Mouse (Mus musculus) kidney, embryonic 14.5 days (tissue): ENCODE results near the gene Nhsl1. TPM values are rescaled to one million over a fixed set of nuclear protein-coding genes. Genes with fewer than 3 reads are reported as not detected.

Experiments
- ATAC-seq: fragments of 200-750 bp; cut with Nextera tagmentation; 2 replicates; pipeline ENCODE4 v1.8.0; 2017; ENCODE audit warnings: moderate number of reproducible peaks, mild to moderate bottlenecking, moderate TSS enrichment, moderate library complexity; ENCODE audit not compliant: low FRiP score, low TSS enrichment
- H3K27ac ChIP-seq: fragments of 300-500 bp; sonication (generic); 2 replicates; pipeline ENCODE4 v1.5.1; 2014; ENCODE audit warnings: low read depth, mild to moderate bottlenecking, low read length, moderate library complexity, mixed read lengths
- H3K27me3 ChIP-seq: fragments of 300-500 bp; sonication (generic); 2 replicates; pipeline ENCODE4 v1.6.1; 2014; ENCODE audit warnings: mild to moderate bottlenecking, low read length; ENCODE audit not compliant: control insufficient read depth, insufficient read depth
- H3K36me3 ChIP-seq: fragments of 300-500 bp; sonication (generic); 2 replicates; pipeline ENCODE4 v1.6.1; 2014; ENCODE audit warnings: low read length, mixed read lengths; ENCODE audit not compliant: control insufficient read depth, insufficient read depth
- H3K4me1 ChIP-seq: fragments of 300-500 bp; sonication (generic); 2 replicates; pipeline ENCODE4 v1.6.1; 2014; ENCODE audit warnings: low read length, mixed read lengths; ENCODE audit not compliant: control insufficient read depth, insufficient read depth
- H3K4me2 ChIP-seq: fragments of 300-500 bp; sonication (generic); replicated peaks from 2 replicates; pipeline ENCODE4 v1.6.1; 2014; ENCODE audit warnings: low read depth, mild to moderate bottlenecking, low read length
- H3K4me3 ChIP-seq: fragments of 300-500 bp; sonication (generic); 2 replicates; pipeline ENCODE4 v1.5.1; 2014; ENCODE audit warnings: mild to moderate bottlenecking, low read length
- H3K9ac ChIP-seq: fragments of 300-500 bp; sonication (generic); 2 replicates; pipeline ENCODE4 v1.6.1; 2014; ENCODE audit warnings: low read depth, mild to moderate bottlenecking, low read length, moderate library complexity
- H3K9me3 ChIP-seq: fragments of 300-500 bp; sonication (generic); 2 replicates; pipeline ENCODE4 v1.6.1; 2016; ENCODE audit warnings: low read length; ENCODE audit not compliant: control insufficient read depth
- WGBS: fragments of 180-500 bp; shearing (Covaris S2); extraction: QIAGEN DNeasy Blood & Tissue Kit; methylation state at CpG from one replicate; pipeline ENCODE4 v1.1.7; 2014; 5-methylcytosine and 5-hydroxymethylcytosine counted together
- polyA plus RNA-seq: library from polyadenylated mRNA; unstranded; fragments of >200 nt; fragmentation: Nextera tagmentation; extraction: Ambion mirVana; gene quantifications from 2 replicates; pipeline ENCODE4 v1.2.1, GENCODE M21; 2014

Nhsl1 gene
- polyA plus RNA-seq, 1 experiment from 2014 or later, result 11.9 TPM

DNA sequence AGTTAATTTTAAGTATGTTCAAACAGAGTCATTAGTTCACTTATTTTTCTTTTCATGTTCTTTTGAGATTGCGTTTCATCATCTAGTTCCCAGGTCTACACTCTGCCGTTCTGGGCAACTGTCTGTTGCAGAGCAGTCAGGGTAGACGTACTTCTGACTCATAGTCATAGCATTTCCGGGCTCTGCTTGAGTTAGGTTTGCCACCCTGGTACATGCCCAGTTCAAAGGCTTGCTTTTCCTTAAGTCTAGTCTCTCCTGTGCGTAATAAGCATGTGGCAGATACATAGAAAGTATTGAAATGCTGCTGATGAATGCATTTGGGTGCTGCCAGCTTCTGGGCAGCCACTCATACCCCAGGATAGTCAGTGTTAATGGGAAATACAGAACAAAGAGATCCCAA is 152.9 kb downstream of the Nhsl1 start:
- Histone ChIP-seq H3K27ac (no peak overlapping the region), H3K9ac (no peak overlapping the region), H3K4me1 (peaks cover 20% of the 10 kb centered on the region), H3K4me3 (no peak overlapping the region), H3K4me2 (no peak overlapping the region; the same call in 1 of the 2 replicates), H3K36me3 (no peaks in the 10 kb centered on the region), H3K27me3 (no peaks in the 10 kb centered on the region), H3K9me3 (no peaks in the 10 kb centered on the region)
- 67% methylated on average over 5 of the region's 5 CpGs for WGBS
- ATAC-seq, result no peak

GRCm38 (mm10) chr10:18475126-18475525 is 156.3 kb downstream of the Nhsl1 start:
- Histone ChIP-seq H3K27me3 (no peaks in the 10 kb centered on the region), H3K4me2 (no peak overlapping the region), H3K36me3 (no peaks in the 10 kb centered on the region), H3K9me3 (no peaks in the 10 kb centered on the region), H3K27ac (no peak overlapping the region), H3K9ac (no peak overlapping the region), H3K4me1 (peaks cover 8% of the 10 kb centered on the region; the same call in 1 of the 2 replicates), H3K4me3 (no peak overlapping the region)
- WGBS, result 71% methylated on average over 6 of the region's 6 CpGs
- ATAC-seq, result no peak

DNA sequence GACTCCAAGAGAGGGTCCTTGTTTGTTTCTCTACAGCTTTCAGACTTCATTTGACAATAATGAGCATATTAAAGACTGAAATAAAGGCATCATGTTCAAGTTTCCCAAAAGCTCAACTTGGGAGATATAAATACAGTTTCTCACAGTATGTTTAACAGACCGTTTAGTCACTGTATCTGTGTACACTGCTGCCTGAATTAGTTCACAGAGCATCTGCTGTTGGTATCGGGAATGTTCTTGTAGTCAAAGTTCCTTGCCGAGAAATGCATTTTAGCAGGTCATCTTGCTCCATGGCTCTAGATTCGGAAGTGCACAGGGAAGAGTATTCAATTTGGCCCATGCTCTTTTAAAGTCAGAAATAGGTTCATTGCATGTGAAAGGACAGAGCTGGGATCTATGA is 159.5 kb downstream of the Nhsl1 start:
- H3K9ac ChIP-seq, result no peak overlapping the region
- no peak overlapping the region for H3K27ac ChIP-seq
- no peaks in the 10 kb centered on the region for H3K9me3 ChIP-seq
- no peaks in the 10 kb centered on the region for H3K27me3 ChIP-seq
- no peak for ATAC-seq
- no peaks in the 10 kb centered on the region for H3K4me1 ChIP-seq
- no peaks in the 10 kb centered on the region for H3K36me3 ChIP-seq
- H3K4me3 ChIP-seq, result no peak overlapping the region
- WGBS, result 94% methylated on average over 4 of the region's 4 CpGs
- H3K4me2 ChIP-seq, result no peak overlapping the region

DNA sequence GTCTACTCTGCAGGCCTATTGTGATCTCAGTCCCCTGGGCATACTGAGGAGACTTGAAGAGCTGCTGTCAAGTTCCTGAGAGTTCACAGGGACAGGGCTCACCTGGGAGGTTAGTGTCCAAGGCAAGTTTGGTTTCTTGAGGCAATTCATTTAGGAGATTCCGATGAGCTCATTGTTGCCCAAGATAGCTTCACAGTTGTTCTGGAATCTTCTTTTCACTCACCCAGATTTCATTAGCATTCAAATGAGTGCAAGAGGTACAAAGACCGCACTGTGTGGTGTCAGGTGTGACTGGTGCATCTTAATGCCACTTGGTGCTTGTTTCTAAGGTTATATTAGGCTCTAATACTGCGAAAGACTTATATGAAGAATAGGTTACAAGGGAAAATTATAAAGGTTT is 160.5 kb downstream of the Nhsl1 start:
- H3K36me3 ChIP-seq, result no peaks in the 10 kb centered on the region
- no peak for ATAC-seq
- H3K4me3 ChIP-seq, result no peak overlapping the region
- no peaks in the 10 kb centered on the region for H3K9me3 ChIP-seq
- no peaks in the 10 kb centered on the region for H3K27me3 ChIP-seq
- WGBS, result 95% methylated on average over 3 of the region's 3 CpGs
- no peak overlapping the region for H3K27ac ChIP-seq
- H3K4me2 ChIP-seq, result no peak overlapping the region
- no peak overlapping the region for H3K9ac ChIP-seq
- no peaks in the 10 kb centered on the region for H3K4me1 ChIP-seq

DNA sequence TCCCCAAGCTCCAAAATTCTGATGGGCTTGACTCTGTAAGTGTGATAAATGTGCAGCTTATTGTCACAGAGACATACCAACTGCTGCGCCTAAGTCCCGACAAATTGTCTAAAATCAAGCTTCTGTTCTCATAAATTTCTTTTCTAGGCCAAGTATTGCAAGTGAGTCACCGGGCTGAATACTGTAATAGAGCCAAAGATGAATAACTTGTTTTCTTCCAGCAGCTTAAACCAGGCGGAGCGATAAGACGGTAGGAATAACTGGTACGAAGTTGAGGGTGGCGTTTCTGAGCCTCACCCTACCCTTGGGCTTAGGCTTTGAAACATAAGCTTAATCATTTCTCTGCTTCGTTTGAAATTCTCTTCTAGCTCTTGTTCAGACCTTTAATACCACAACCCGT is 162.1 kb downstream of the Nhsl1 start:
- no peak overlapping the region for H3K27ac ChIP-seq
- H3K9me3 ChIP-seq, result no peaks in the 10 kb centered on the region
- H3K4me1 ChIP-seq, result no peaks in the 10 kb centered on the region
- no peak overlapping the region for H3K4me3 ChIP-seq
- no peak for ATAC-seq
- no peak overlapping the region for H3K4me2 ChIP-seq
- H3K36me3 ChIP-seq, result no peaks in the 10 kb centered on the region
- no peak overlapping the region for H3K9ac ChIP-seq
- H3K27me3 ChIP-seq, result no peaks in the 10 kb centered on the region
- 66% methylated on average over 10 of the region's 10 CpGs for WGBS

GRCm38 (mm10) chr10:18482558-18483141 is 163.9 kb downstream of the Nhsl1 start:
- H3K4me2 ChIP-seq, result no peak overlapping the region
- no peak for ATAC-seq
- no peaks in the 10 kb centered on the region for H3K36me3 ChIP-seq
- no peak overlapping the region for H3K9ac ChIP-seq
- no peaks in the 10 kb centered on the region for H3K9me3 ChIP-seq
- 48% methylated on average over 4 of the region's 4 CpGs for WGBS
- no peaks in the 10 kb centered on the region for H3K27me3 ChIP-seq
- no peak overlapping the region for H3K4me3 ChIP-seq
- no peaks in the 10 kb centered on the region for H3K4me1 ChIP-seq
- H3K27ac ChIP-seq, result no peak overlapping the region; the same call in 1 of the 2 replicates

- H3K36me3 ChIP-seq, result no peaks in the 10 kb centered on the region
- 83% methylated on average over 3 of the region's 3 CpGs for WGBS
- H3K27ac ChIP-seq, result no peak overlapping the region
- H3K4me1 ChIP-seq, result no peaks in the 10 kb centered on the region
- no peak overlapping the region for H3K4me3 ChIP-seq
- H3K4me2 ChIP-seq, result no peak overlapping the region
- no peaks in the 10 kb centered on the region for H3K9me3 ChIP-seq
- H3K9ac ChIP-seq, result no peak overlapping the region
- no peaks in the 10 kb centered on the region for H3K27me3 ChIP-seq
- ATAC-seq, result no peak
Observed at GRCm38 (mm10) chr10:18483658-18484057, 164.9 kb downstream of the Nhsl1 start.

GRCm38 (mm10) chr10:18484731-18485130 is 165.9 kb downstream of the Nhsl1 start:
- Histone ChIP-seq H3K9me3 (no peaks in the 10 kb centered on the region), H3K9ac (no peak overlapping the region), H3K4me2 (no peak overlapping the region), H3K27ac (no peak overlapping the region), H3K36me3 (no peaks in the 10 kb centered on the region), H3K27me3 (no peaks in the 10 kb centered on the region), H3K4me3 (no peak overlapping the region), H3K4me1 (0 out of 2 replicates have a peak, but pooled peaks cover 4% of the 10 kb centered on the region)
- ATAC-seq, result no peak
- 96% methylated on average over 5 of the region's 5 CpGs for WGBS

GRCm38 (mm10) chr10:18488239-18488803 is 169.5 kb downstream of the Nhsl1 start:
- H3K9ac ChIP-seq, result no peak overlapping the region

More at GRCm38 (mm10) chr10:18488239-18488803, 169.5 kb downstream of the Nhsl1 start:
- H3K27me3 ChIP-seq, result no peaks in the 10 kb centered on the region
- H3K9me3 ChIP-seq, result no peaks in the 10 kb centered on the region
- no peaks in the 10 kb centered on the region for H3K36me3 ChIP-seq
- no peak; the same call in 1 of the 2 replicates for ATAC-seq
- H3K4me2 ChIP-seq, result no peak overlapping the region
- peaks cover 8% of the 10 kb centered on the region; the same call in 1 of the 2 replicates for H3K4me1 ChIP-seq
- no peak overlapping the region for H3K4me3 ChIP-seq
- WGBS, result 68% methylated on average over 7 of the region's 7 CpGs
- H3K27ac ChIP-seq, result no peak overlapping the region
